Mouse (Mus musculus) neural tube, embryonic 12.5 days (tissue): ENCODE data around the gene Serbp1. TPM values are rescaled to one million over a fixed set of nuclear protein-coding genes. Genes with fewer than 3 reads are reported as not detected.

ENCODE experiments used
- ATAC-seq: fragments of 200-750 bp; cut with Nextera tagmentation; 2 replicates; pipeline ENCODE4 v1.8.0; 2017; ENCODE audit warnings: low read depth, mild to moderate bottlenecking, moderate TSS enrichment, moderate library complexity; ENCODE audit not compliant: low FRiP score
- H3K27ac ChIP-seq: fragments of 300-500 bp; sonication (generic); 2 replicates; pipeline ENCODE4 v1.5.1; 2016
- H3K27me3 ChIP-seq: fragments of 300-500 bp; sonication (generic); replicated peaks from 2 replicates; pipeline ENCODE4 v1.6.1; 2016; ENCODE audit warnings: mild to moderate bottlenecking
- H3K36me3 ChIP-seq: fragments of 300-500 bp; sonication (generic); 2 replicates; pipeline ENCODE4 v1.6.1; 2016; ENCODE audit warnings: mild to moderate bottlenecking
- H3K4me1 ChIP-seq: fragments of 300-500 bp; sonication (generic); 2 replicates; pipeline ENCODE4 v1.6.1; 2016
- H3K4me2 ChIP-seq: fragments of 300-500 bp; sonication (generic); replicated peaks from 2 replicates; pipeline ENCODE4 v1.6.1; 2016; ENCODE audit warnings: mild to moderate bottlenecking
- H3K4me3 ChIP-seq: fragments of 300-500 bp; sonication (generic); 2 replicates; pipeline ENCODE4 v1.5.1; 2016
- H3K9ac ChIP-seq: fragments of 300-500 bp; sonication (generic); 2 replicates; pipeline ENCODE4 v1.6.1; 2016; ENCODE audit warnings: mild to moderate bottlenecking
- H3K9me3 ChIP-seq: fragments of 300-500 bp; sonication (generic); 2 replicates; pipeline ENCODE4 v1.6.1; 2016; ENCODE audit warnings: mild to moderate bottlenecking
- WGBS: fragments of 180-500 bp; shearing (Covaris S2); methylation state at CpG from one replicate; pipeline ENCODE4 v1.1.7; 2016; 5-methylcytosine and 5-hydroxymethylcytosine counted together
- polyA plus RNA-seq: library from polyadenylated mRNA; unstranded; fragments of >200 nt; fragmentation: Nextera tagmentation; extraction: Ambion mirVana; gene quantifications from 2 replicates; pipeline ENCODE4 v1.2.1, GENCODE M21; 2016

Gene Serbp1
- polyA plus RNA-seq, 1 experiment from 2014 or later = 429 TPM

GRCm38 (mm10) chr6:67241263-67241662 is 3.3 kb downstream of the Serbp1 start:
- no peaks in the 10 kb centered on the region for H3K36me3 ChIP-seq
- H3K9ac ChIP-seq = no peak overlapping the region
- H3K27me3 ChIP-seq = no peaks in the 10 kb centered on the region
- 99% methylated on average over 3 of the region's 3 CpGs for WGBS
- no peak for ATAC-seq
- H3K9me3 ChIP-seq = no peaks in the 10 kb centered on the region
- no peak overlapping the region for H3K4me2 ChIP-seq
- H3K4me1 ChIP-seq = no peaks in the 10 kb centered on the region
- H3K4me3 ChIP-seq = no peak overlapping the region
- H3K27ac ChIP-seq = no peak overlapping the region

- ATAC-seq = no peak
- no peaks in the 10 kb centered on the region for H3K27me3 ChIP-seq
- H3K9ac ChIP-seq = no peak overlapping the region
- H3K9me3 ChIP-seq = no peaks in the 10 kb centered on the region
- no peaks in the 10 kb centered on the region for H3K4me1 ChIP-seq
- H3K27ac ChIP-seq = no peak overlapping the region
- H3K4me3 ChIP-seq = no peak overlapping the region
- no peak overlapping the region for H3K4me2 ChIP-seq
- H3K36me3 ChIP-seq = no peaks in the 10 kb centered on the region
- 96% methylated on average over 7 of the region's 7 CpGs for WGBS
Observed at GRCm38 (mm10) chr6:67243765-67244420, 5.9 kb downstream of the Serbp1 start.

GRCm38 (mm10) chr6:67244451-67244850 is 6.5 kb downstream of the Serbp1 start:
- Histone ChIP-seq H3K4me1 (no peaks in the 10 kb centered on the region), H3K9me3 (no peaks in the 10 kb centered on the region), H3K36me3 (no peaks in the 10 kb centered on the region), H3K4me3 (no peak overlapping the region), H3K27me3 (no peaks in the 10 kb centered on the region), H3K4me2 (no peak overlapping the region), H3K9ac (no peak overlapping the region), H3K27ac (no peak overlapping the region)
- ATAC-seq = no peak
- WGBS = 90% methylated on average over 5 of the region's 5 CpGs

- 89% methylated on average over 4 of the region's 4 CpGs for WGBS
- Histone ChIP-seq H3K27ac (no peak overlapping the region), H3K36me3 (no peaks in the 10 kb centered on the region), H3K4me1 (no peaks in the 10 kb centered on the region), H3K27me3 (no peaks in the 10 kb centered on the region), H3K4me3 (no peak overlapping the region), H3K9me3 (no peaks in the 10 kb centered on the region), H3K9ac (no peak overlapping the region), H3K4me2 (no peak overlapping the region)
- no peak for ATAC-seq
Observed at GRCm38 (mm10) chr6:67251095-67251494, 13.1 kb downstream of the Serbp1 start.

- Histone ChIP-seq H3K27ac (no peak overlapping the region), H3K4me3 (no peak overlapping the region), H3K4me1 (peaks cover 8% of the 10 kb centered on the region), H3K4me2 (no peak overlapping the region), H3K36me3 (no peaks in the 10 kb centered on the region), H3K27me3 (no peaks in the 10 kb centered on the region), H3K9me3 (no peaks in the 10 kb centered on the region), H3K9ac (no peak overlapping the region)
- WGBS = 90% methylated on average over 7 of the region's 7 CpGs
- ATAC-seq = no peak
Observed at GRCm38 (mm10) chr6:67264935-67265334, 27.0 kb downstream of the Serbp1 start.

DNA sequence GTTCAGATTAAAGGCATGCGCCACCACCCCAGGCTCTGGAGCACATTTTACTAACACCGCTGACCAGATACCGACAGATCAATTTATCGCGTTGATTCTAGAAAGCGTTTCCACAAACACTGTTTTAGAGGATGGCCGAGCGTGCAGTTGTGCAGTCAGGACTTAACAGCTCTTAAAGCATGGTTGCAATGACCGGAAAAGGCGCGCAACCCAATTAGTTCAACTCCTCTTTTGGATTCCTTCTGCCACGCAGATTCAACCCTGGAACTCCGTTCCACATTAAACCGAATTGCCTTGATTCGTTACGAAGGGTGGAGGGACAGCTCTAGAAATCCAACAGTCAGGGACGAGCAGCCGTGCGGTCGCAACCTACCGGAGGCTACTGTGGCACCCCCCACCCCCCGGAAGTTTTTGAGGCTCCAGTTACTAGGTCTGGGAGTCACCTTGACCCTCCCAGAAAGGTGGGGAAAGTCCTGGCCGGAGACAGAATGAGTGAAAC is 28.2 kb downstream of the Serbp1 start:
- peaks cover 10% of the 10 kb centered on the region for H3K4me1 ChIP-seq
- H3K4me3 ChIP-seq = peak overlapping the region; percentile 99
- H3K27me3 ChIP-seq = no peaks in the 10 kb centered on the region
- H3K4me2 ChIP-seq = peak overlapping the region; percentile 81
- WGBS = under 1% methylated on average over 23 of the region's 23 CpGs
- peak overlapping the region; percentile 97 for H3K9ac ChIP-seq
- ATAC-seq = peak; percentile 73
- no peaks in the 10 kb centered on the region for H3K36me3 ChIP-seq
- no peak overlapping the region for H3K27ac ChIP-seq
- no peaks in the 10 kb centered on the region for H3K9me3 ChIP-seq

GRCm38 (mm10) chr6:67266664-67267407 is 28.9 kb downstream of the Serbp1 start:
- H3K4me3 ChIP-seq = peak overlapping the region; percentile 99
- peaks cover 5% of the 10 kb centered on the region; the same call in 1 of the 2 replicates for H3K36me3 ChIP-seq
- H3K9ac ChIP-seq = peak overlapping the region; percentile 97
- under 1% methylated on average over 68 of the region's 68 CpGs for WGBS
- H3K4me2 ChIP-seq = peak overlapping the region; percentile 81
- H3K9me3 ChIP-seq = no peaks in the 10 kb centered on the region
- no peaks in the 10 kb centered on the region for H3K27me3 ChIP-seq
- peaks cover 10% of the 10 kb centered on the region for H3K4me1 ChIP-seq
- peak; percentile 100 for ATAC-seq
- peak overlapping the region; percentile 77 for H3K27ac ChIP-seq

DNA sequence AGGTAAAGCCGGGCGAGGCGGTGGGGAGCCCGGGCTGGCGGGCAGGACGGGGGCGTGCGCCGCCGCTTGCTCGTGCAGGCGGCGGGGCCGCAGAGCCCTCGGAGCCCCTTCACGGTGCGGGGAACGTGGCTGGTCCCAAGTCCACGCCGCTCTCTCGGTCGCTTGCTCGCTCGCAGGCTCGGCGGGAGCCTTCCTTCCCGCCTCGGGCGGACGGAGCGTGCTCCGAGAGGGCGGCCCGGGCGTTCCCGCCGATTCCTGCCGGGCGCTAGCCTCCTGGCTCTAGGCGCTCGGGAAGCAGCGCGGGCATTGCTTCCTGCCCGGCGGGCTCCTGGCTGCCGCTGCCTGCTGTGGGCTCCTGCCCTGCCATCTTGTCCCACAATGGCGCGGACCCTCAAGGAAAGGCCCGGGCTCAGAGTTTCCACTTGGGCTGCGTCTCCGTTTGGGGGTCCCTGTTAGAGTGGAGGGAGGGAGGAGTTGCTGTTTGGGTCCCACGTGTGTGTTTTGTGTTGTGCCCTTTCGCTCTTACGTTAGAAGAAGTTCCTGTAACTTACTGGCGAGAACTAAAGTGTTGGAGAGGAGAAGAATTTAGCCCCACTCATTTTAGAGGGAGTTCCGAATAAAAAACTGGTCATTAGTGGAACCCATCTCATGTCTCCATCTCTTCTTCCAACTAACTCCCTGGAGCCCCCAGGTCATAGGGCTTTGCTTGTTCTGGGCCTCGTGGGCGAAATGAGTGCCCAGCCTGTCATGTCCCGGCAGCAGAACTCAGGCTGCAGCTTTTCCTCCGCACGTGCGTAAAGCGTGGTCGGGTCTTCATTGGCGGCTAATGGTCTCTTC is 29.6 kb downstream of the Serbp1 start:
- peaks cover 7% of the 10 kb centered on the region for H3K36me3 ChIP-seq
- WGBS = under 1% methylated on average over 65 of the region's 65 CpGs
- peak; percentile 52 for ATAC-seq
- peak overlapping the region; percentile 69 for H3K4me2 ChIP-seq
- peaks cover 10% of the 10 kb centered on the region for H3K4me1 ChIP-seq
- H3K27me3 ChIP-seq = no peaks in the 10 kb centered on the region
- no peaks in the 10 kb centered on the region for H3K9me3 ChIP-seq
- peak overlapping the region; percentile 77 for H3K27ac ChIP-seq
- peak overlapping the region; percentile 97 for H3K9ac ChIP-seq
- peak overlapping the region; percentile 99 for H3K4me3 ChIP-seq

GRCm38 (mm10) chr6:67268245-67268612 is 30.3 kb downstream of the Serbp1 start:
- Histone ChIP-seq H3K27me3 (no peaks in the 10 kb centered on the region), H3K4me1 (peaks cover 10% of the 10 kb centered on the region), H3K36me3 (peaks cover 12% of the 10 kb centered on the region), H3K9ac (peak overlapping the region; percentile 97), H3K27ac (no peak overlapping the region), H3K9me3 (no peaks in the 10 kb centered on the region), H3K4me3 (peak overlapping the region; percentile 99), H3K4me2 (peak overlapping the region; percentile 69)
- 0% methylated on average over 2 of the region's 2 CpGs for WGBS
- ATAC-seq = no peak

- peaks cover 10% of the 10 kb centered on the region for H3K4me1 ChIP-seq
- H3K9ac ChIP-seq = no peak overlapping the region
- no peaks in the 10 kb centered on the region for H3K27me3 ChIP-seq
- no peaks in the 10 kb centered on the region for H3K9me3 ChIP-seq
- H3K36me3 ChIP-seq = peaks cover 16% of the 10 kb centered on the region
- no peak overlapping the region for H3K27ac ChIP-seq
- peak overlapping the region; percentile 19; the same call in 1 of the 2 replicates for H3K4me3 ChIP-seq
- H3K4me2 ChIP-seq = peak overlapping the region; percentile 69
- WGBS = 11% methylated on average over 1 of the region's 1 CpGs
- ATAC-seq = no peak
Observed at GRCm38 (mm10) chr6:67268983-67269382, 31.0 kb downstream of the Serbp1 start.

GRCm38 (mm10) chr6:67269459-67269858 is 31.5 kb downstream of the Serbp1 start:
- Histone ChIP-seq H3K27ac (no peak overlapping the region), H3K4me2 (peak overlapping the region; percentile 69), H3K27me3 (no peaks in the 10 kb centered on the region), H3K9me3 (no peaks in the 10 kb centered on the region), H3K36me3 (peaks cover 16% of the 10 kb centered on the region), H3K4me3 (no peak overlapping the region), H3K4me1 (peaks cover 10% of the 10 kb centered on the region), H3K9ac (no peak overlapping the region)
- ATAC-seq = no peak
- WGBS = 59% methylated on average over 2 of the region's 2 CpGs

DNA sequence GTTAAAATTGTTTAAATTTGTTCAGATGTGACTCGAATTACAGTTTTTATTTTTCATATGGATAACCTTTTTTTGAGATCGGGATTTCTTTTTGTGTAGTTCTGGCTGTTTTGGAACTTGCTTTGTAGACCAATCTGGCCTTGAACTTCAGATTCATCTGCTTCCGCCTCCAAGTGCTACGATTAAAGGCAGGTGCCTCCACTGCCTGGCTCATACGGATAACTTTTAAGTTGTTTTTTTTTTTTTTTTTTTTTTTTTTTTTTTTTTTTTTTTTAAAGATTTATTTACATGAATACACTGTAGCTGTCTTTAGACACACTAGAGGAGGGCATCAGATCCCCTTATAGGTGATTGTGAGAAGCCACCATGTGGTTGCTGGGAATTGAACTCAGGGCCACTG is 40.0 kb downstream of the Serbp1 start:
- H3K9ac ChIP-seq = no peak overlapping the region
- 88% methylated on average over 5 of the region's 5 CpGs for WGBS

More for the DNA sequence above, 40.0 kb downstream of the Serbp1 start:
- no peak for ATAC-seq
- Histone ChIP-seq H3K27ac (no peak overlapping the region), H3K4me1 (no peaks in the 10 kb centered on the region), H3K4me2 (no peak overlapping the region), H3K27me3 (no peaks in the 10 kb centered on the region), H3K36me3 (peaks cover 45% of the 10 kb centered on the region), H3K4me3 (no peak overlapping the region), H3K9me3 (no peaks in the 10 kb centered on the region)
